Mouse (Mus musculus): Measurements from ENCODE around the gene Olfr642.

Gene Olfr642

DNA sequence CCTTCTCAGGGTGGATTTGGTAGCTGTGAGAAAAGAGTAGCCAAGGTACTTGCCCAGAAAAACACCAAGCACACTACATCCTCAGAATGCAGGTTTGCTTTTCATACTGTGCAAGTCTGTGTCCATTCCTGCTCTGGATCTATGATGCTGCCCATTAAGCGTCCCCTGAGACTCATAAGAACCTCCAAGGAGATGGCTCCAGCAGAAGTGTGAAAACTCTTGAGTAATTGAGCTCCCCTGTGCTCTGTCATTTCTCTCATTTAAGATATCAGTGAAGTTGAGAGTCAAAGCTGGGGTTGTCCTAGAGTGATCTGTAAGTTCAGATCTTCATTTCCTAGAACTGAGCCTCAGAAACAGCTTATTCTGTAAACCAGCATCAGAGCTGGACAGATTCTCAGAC lies at the start of gene Olfr642:
Gene Olfr642, minus strand, starts transcription at position 101 of the 400 bp plus-strand sequence.
- no peak for DNase-seq (ENCODE audit: low spot score)

DNA sequence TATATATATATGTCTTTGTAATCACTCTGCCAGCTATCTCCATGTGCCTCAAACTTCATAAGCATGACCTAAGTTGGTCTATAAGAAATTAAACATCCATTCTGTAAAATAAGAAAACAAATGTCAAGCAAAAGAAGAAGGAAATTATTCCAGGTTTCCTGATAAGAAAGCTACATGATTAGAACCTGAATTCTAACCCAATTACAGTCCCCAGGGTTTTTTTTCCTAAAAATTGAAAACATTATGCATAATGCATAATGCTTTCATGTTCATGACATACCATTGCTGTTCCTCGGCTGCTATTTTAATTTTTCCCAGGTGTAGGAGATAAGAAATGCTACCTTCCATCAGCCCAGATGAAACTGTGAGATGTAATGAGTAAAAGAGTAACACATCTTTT lies 32.9 kb upstream of the Olfr642 start, which contains the start of gene Olfr645:
Gene Olfr645, minus strand, starts transcription at position 101 of the 400 bp plus-strand sequence.
- no peak for DNase-seq (ENCODE audit: low spot score)

DNA sequence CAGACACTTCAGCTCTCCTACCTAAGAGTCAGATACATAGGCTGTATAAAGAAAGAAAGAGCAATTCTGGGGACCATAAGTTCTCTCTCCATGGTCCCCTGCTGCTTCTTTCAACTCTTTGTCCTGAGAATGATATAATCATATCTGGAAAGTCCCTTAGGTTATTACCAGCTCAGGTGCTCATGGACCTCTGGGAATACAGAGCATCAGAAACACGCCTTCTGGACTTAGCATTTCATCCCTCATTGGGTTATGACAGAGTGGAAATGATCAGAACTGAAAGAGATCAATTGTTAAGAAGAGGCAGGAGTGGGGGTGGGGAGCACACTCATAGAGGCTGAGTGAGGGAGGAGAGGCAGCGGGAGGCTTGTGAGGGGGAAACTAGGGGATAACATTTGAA lies 19.3 kb upstream of the Olfr642 start, which contains the start of gene Olfr644:
Gene Olfr644, minus strand, starts transcription at position 101 of the 400 bp plus-strand sequence.
- no peak for DNase-seq (ENCODE audit: low spot score)

DNA sequence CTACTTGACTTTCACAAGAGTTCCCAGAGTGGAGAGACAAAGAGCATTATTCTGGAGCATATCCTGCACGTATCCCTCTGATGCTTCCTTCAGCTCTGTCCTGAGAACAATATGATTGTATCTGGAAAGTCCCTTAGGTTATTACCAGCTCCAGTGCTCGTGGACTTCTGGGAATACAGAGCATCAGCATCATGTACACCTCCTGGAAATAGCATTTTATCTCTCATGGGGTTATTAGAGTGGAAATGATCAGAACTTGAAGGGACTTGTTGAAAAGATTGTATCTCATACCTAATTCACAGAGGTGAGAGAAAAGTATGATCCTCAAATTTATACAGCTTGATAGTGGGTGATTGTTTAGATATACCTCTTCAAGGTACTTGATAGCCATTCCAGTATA lies 8.9 kb upstream of the Olfr642 start, which contains the start of gene 4930516K23Rik:
Gene 4930516K23Rik, minus strand, starts transcription at position 101 of the 400 bp plus-strand sequence.
- no peak for DNase-seq (ENCODE audit: low spot score)

- no peak for DNase-seq (ENCODE audit: low spot score)
Measured at GRCm38 (mm10) chr7:104059215-104059614, 6.7 kb upstream of the Olfr642 start.

DNA sequence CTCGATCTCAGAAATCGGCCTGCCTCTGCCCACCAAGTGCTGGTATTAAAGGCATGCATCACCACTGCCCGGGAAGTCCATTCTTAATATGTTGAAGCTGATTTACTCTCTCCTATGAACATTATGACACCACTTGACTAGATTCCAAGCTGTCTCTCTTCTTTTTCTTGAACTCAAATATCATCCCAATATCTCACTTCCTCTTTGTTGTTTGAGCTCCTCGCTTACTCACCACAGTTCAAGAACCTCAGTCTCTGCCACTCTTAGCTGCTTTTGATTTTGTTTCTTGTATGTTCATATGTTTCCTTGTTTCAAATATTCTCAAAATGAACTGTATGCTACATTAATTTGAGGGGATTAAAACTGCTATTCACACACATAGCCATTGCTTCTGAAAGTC lies 1.7 kb downstream of the Olfr642 start:
- no peak for DNase-seq (ENCODE audit: low spot score)

DNA sequence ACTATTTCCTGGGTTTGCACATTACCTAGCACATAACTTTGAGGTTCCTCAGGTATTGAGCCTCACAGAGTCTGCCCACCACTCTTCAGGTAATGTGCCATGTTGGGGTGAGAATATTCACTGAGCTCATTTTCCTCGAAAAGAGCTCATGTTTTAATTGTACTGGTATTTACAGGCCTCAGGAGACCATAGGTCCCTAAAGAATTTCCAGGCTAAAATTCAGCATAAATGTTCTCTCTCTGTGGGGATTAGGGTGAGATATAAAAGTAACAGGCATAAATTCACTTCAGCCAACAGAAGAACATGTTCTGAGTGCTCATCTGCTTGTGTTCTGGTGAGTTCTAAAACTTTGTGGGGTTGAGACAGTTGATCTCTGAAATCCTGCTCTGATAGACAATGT lies 17.3 kb downstream of the Olfr642 start, which contains the start of gene Olfr641:
Gene Olfr641, plus strand, starts transcription at position 301 of the 400 bp plus-strand sequence.
- no peak for DNase-seq (ENCODE audit: low spot score)

DNA sequence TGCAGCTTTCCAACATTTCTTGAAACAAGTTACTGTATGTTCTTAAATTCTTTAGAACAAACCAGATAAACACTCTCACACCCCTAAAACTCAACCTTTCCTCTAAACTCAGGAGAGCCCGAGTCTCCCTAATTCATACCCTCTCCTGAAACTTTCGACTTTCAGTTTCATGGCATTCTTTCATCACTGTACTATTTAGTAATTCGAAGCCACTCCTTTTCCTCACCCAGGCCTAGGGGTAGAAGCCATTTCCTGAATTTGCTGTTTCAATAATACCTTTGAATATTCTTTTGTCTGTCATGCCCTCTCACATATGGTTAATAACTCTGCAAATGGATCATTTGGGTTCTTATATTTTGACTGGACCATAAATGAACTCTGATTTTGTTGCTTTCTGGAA lies 25.5 kb downstream of the Olfr642 start:
- DNase-seq (ENCODE audit: low spot score) = no peak

DNA sequence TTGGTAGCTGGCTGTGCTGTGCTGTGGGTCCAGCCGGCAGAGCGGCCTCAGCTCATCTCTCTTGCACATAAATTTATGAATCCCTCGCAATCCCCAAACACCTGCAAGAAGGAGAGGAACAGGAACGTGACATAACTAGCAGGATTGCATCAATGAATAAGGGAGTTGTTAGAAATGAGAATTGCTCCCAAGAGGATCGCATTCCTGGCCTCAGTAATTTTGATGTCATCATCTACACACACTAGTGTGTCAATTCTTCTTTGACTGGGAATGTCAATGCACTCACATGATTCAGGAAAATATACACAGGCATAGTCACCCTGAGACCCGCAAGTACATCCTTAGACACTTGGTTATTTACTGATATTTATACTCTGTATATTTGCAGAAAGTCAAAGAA lies 27.0 kb downstream of the Olfr642 start, which contains the start of gene Olfr640:
Gene Olfr640, minus strand, starts transcription at position 101 of the 400 bp plus-strand sequence.
- no peak for DNase-seq (ENCODE audit: low spot score)

DNA sequence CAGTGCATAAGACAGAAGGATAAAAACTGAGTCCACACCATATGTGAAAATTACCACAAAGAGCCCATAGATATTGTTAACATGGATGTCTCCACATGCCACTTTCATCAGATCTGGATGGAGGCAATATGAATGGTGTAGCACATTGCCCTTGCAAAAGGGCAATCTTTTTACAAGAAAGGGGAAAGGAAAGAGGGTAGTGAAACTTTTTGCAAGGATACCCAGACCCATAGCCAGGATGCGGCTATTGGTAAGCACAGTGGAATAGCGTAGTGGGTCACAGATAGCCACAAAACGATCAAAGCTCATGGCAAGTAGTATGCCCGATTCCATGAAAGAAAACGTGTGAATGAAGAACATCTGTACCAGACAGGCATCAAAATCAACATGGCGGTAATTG lies 30.8 kb downstream of the Olfr642 start:
- DNase-seq (ENCODE audit: low spot score) = no peak

DNA sequence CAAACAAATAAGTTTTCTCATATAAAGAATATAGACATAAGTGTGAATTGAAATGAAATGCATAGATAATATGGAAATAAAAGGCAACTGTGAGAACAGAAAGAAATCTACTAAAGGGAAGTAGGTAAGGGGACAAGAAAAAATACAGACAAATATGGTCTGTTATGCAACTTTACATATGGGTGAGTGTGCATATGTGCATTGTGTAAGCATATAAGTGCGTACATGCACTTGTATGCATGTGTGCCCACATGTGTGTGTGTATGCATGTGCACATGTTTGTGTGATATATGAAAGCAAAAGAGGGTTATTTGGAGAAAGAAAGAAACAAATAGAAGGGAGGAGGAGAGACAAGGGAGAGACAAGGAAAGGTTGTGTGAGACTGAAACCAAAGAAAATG lies 33.5 kb downstream of the Olfr642 start:
- no peak for DNase-seq (ENCODE audit: low spot score)

DNA sequence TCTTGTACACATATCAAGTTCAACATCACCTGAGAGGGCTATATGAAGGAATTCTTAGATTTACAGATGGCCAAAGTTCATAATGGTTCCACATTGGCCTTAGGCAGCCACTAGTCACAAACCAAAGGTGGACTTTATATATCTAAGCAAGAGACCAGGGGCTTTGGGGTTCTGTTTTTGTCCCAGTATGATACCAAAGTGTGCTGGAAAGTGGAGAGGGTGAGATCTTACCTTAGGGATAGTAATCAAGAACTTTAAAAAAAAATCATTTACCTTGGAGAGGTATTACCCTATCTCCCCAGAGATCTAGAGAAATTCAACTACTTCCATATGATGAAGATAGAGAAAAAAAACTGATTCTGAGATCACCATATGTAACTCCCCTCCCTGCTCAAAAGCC lies 35.3 kb downstream of the Olfr642 start, which contains the start of gene Olfr639:
Gene Olfr639, minus strand, starts transcription at position 101 of the 400 bp plus-strand sequence.
- DNase-seq (ENCODE audit: low spot score) = no peak

DNA sequence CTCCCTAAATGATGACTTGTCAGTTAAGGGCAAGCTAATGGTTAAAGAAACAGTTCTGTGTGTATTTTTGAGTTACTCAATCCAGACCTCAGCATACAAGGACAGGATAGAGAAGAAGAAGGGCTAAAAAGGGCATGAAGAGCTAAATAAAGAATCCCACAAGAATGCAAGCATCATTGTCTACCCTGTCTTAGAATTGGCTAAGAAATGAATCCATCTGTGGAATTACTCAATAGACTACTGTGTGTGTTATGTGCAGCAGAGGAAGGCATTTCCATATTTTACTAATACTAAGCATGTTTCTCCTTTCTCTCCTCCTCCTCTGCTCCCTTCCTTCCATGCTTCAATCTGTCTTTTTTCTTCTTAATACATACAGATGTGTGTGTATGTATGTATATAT lies 53.3 kb downstream of the Olfr642 start:
- DNase-seq (ENCODE audit: low spot score) = no peak

GRCm38 (mm10) chr7:103998446-103998845 lies 54.0 kb downstream of the Olfr642 start, which contains the start of gene Olfr638:
Gene Olfr638 (plus strand): TSS chr7:103998746.
- no peak for DNase-seq (ENCODE audit: low spot score)

Data from yolk sac, embryonic 10.5 days (tissue).